Mouse (Mus musculus) midbrain, embryonic 10.5 days (tissue): Measurements from ENCODE around the gene Fen1. TPM values are rescaled to one million over a fixed set of nuclear protein-coding genes. Genes with fewer than 3 reads are reported as not detected.

Experiments used
- DNase-seq: peaks from one replicate; pipeline ENCODE4 v3.0.0-alpha.2; 2017; ENCODE audit warnings: low spot score
- H3K27ac ChIP-seq: fragments of 300-500 bp; sonication (generic); replicated peaks from 2 replicates; pipeline ENCODE4 v1.5.1; 2016; ENCODE audit warnings: mild to moderate bottlenecking
- H3K27me3 ChIP-seq: fragments of 300-500 bp; sonication (generic); 2 replicates; pipeline ENCODE4 v1.6.1; 2016; ENCODE audit warnings: low read depth, mild to moderate bottlenecking; ENCODE audit not compliant: poor library complexity, severe bottlenecking
- H3K36me3 ChIP-seq: fragments of 300-500 bp; sonication (generic); 2 replicates; pipeline ENCODE4 v1.6.1; 2016; ENCODE audit warnings: mild to moderate bottlenecking, moderate library complexity
- H3K4me1 ChIP-seq: fragments of 300-500 bp; sonication (generic); 2 replicates; pipeline ENCODE4 v1.6.1; 2016
- H3K4me3 ChIP-seq: fragments of 300-500 bp; sonication (generic); 2 replicates; pipeline ENCODE4 v1.5.1; 2016; ENCODE audit warnings: mild to moderate bottlenecking, moderate library complexity
- H3K9me3 ChIP-seq: fragments of 300-500 bp; sonication (generic); replicated peaks from 2 replicates; pipeline ENCODE4 v1.6.1; 2016; ENCODE audit warnings: mild to moderate bottlenecking
- WGBS: fragments of 180-500 bp; shearing (Covaris S2); methylation state at CpG from one replicate; pipeline ENCODE4 v1.1.7; 2016; 5-methylcytosine and 5-hydroxymethylcytosine counted together
- polyA plus RNA-seq: library from polyadenylated mRNA; unstranded; fragments of >200 nt; fragmentation: Nextera tagmentation; extraction: Ambion mirVana; gene quantifications from 2 replicates; pipeline ENCODE4 v1.2.1, GENCODE M21; 2016

Gene Fen1
- polyA plus RNA-seq, 1 experiment from 2014 or later, result 188 TPM

DNA sequence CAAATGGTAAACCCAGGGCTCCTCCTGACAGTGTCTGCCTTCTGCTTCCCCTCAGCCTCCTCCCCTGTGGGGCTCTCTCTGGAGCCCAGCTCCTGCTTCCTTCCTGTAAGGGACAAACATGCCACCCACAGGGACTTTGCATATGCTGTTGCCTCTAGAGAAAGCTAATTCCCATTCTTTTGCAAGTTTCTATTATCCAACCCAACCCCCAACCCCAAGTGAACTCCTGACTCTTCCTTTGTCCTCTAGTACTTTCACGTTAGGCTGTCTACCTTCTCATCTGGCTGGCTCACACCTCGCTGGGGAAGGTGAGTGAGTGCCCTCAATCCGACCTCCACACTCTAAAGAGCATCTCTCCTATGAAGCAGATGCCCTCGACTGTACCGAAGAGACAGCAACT, 27.9 kb upstream of the Fen1 start:
- no peaks in the 10 kb centered on the region for H3K9me3 ChIP-seq

DNA sequence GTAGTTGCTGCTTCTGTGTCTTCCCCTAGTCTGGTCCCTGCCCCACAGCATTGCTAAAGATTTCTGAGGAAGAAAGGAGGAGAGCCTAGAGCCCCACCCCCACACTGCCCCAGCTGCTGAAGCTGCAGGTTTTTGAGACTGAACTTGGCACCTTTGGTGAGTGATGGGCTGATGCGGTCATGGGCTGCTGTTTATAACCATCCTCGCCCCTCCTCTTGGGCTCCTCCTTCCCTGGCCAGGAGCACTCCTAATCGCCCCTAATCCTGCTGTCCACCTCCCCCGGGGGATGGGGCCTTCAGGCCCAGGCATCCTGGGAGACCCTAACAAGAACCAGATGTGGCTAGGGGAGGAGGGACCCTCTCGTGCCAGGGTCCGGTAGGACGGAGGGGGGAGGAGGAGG, 27.0 kb upstream of the Fen1 start:
- Histone ChIP-seq H3K27ac (peak overlapping the region; percentile 63), H3K27me3 (peaks cover 26% of the 10 kb centered on the region), H3K4me1 (peaks cover 40% of the 10 kb centered on the region), H3K4me3 (no peak overlapping the region), H3K36me3 (no peaks in the 10 kb centered on the region), H3K9me3 (no peaks in the 10 kb centered on the region)
- DNase-seq, result no peak
- WGBS, result 5% methylated on average over 7 of the region's 7 CpGs

More for the DNA sequence above, 27.9 kb upstream of the Fen1 start:
- peak overlapping the region; percentile 63; the same call in 1 of the 2 replicates for H3K27ac ChIP-seq
- H3K4me3 ChIP-seq, result no peak overlapping the region
- 10% methylated on average over 5 of the region's 5 CpGs for WGBS
- peaks cover 40% of the 10 kb centered on the region for H3K4me1 ChIP-seq
- H3K36me3 ChIP-seq, result no peaks in the 10 kb centered on the region
- H3K27me3 ChIP-seq, result peaks cover 26% of the 10 kb centered on the region
- DNase-seq, result no peak

DNA sequence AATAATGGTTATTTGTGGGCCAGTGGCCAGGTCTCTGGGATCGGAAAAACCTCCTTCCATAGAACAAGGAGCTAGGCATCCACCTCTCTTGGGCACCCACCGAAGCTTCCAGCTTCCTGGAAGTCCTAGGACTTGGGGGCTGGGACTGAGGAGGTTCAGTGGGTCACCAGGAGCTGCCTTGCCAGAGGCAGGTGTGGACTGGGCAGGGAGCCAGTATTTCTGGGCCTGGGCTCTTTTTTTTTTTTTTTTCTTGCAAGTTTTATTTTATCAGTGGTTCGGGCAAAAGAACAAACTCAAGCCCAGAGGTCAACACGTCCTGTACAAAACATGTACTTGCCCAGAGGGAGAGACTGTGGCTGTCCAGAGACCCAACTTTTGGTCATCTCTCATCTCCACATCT, 21.8 kb upstream of the Fen1 start:
- Histone ChIP-seq H3K9me3 (no peaks in the 10 kb centered on the region), H3K4me1 (peaks cover 52% of the 10 kb centered on the region), H3K4me3 (no peak overlapping the region), H3K36me3 (no peaks in the 10 kb centered on the region), H3K27ac (peak overlapping the region; percentile 89), H3K27me3 (peaks cover 8% of the 10 kb centered on the region; the same call in 1 of the 2 replicates)
- no peak for DNase-seq
- WGBS, result 94% methylated on average over 4 of the region's 4 CpGs

DNA sequence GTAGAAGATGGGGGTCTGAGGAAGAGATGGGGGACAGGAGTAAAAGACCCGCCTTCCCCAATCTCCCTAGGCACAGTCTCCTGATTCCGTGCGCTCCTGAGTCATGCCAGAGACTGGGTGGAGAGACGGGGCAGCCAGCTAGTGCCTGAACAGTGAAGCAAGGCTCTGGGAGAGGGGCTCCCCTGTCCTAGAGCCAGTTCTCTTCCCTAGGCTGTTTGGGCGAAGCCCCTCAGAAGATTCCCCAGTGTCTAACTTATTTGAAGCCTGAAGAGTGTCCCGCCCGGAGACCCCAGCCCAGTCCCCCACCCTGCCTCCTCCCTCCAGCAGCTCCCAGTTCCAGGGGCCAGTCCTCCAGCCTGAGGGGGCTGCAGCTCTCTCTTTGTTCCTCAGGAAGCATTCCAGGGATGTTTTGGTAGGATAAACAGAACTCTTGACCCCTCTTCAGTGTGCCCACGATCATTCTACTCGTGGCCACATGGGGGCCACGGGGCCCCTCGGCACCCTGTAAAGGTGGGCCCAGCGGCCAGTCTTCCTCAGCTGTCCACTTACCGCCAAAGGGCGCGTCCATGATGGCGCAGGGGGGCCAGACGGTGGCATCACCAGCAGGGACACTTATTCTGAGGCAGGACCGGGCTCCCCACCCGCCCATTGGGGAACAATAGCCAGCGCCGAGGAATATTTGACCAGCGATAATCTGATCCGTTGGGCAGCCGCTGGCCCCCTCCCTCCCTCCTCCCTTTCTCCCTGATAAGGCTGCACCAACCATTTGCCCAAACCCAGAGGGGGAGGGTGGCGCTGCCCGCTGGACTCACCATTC, 20.9 kb upstream of the Fen1 start:
- peak; percentile 54 for DNase-seq
- Histone ChIP-seq H3K4me1 (peaks cover 43% of the 10 kb centered on the region), H3K36me3 (no peaks in the 10 kb centered on the region), H3K4me3 (peak overlapping the region; percentile 44), H3K9me3 (no peaks in the 10 kb centered on the region), H3K27ac (peak overlapping the region; percentile 89), H3K27me3 (no peaks in the 10 kb centered on the region; the same call in 1 of the 2 replicates)
- 27% methylated on average over 26 of the region's 26 CpGs for WGBS

DNA sequence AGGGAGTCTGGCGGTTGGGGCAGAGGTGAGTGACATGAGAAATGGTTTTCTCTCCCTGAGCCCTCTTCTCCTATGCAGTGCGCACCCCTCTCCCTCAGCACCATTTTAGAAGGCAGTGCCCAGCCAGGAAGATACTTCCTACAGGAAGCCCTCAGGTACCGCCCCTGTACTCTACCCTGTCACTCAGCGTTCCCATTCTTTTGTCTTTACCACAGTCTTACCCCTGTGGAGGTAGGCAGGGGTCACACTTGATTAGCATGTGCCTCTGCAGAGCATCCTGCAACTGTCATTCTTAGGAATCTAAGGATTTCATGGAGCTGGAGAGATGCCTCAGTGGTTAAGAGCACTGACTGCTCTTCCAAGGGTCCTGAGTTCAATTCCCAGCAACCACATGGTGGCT, 19.6 kb upstream of the Fen1 start:
- no peak overlapping the region for H3K4me3 ChIP-seq
- no peak overlapping the region for H3K27ac ChIP-seq
- WGBS, result 80% methylated on average over 4 of the region's 4 CpGs
- no peaks in the 10 kb centered on the region for H3K27me3 ChIP-seq
- no peaks in the 10 kb centered on the region for H3K36me3 ChIP-seq
- H3K9me3 ChIP-seq, result no peaks in the 10 kb centered on the region
- H3K4me1 ChIP-seq, result peaks cover 40% of the 10 kb centered on the region
- no peak for DNase-seq

DNA sequence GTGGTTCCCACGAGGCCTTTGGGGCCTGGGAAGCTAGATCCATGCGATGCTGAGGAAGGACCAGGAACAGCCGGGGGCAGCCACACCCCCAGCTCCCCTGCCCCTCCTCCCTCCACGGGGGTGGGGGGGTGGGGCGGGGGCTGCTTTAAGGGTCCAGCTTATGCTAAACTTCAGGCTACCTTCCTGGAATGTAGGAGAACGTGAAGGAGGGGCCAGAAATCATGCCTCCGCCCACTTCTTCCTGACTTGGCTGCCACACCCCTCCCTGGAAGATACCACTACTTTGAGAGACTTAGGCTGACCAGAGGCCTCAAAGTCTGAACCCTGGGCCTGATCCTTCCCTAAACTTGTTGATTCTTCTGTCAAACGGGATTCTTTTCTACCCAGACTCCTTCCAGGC, 18.7 kb upstream of the Fen1 start:
- H3K4me3 ChIP-seq, result no peak overlapping the region
- H3K9me3 ChIP-seq, result no peaks in the 10 kb centered on the region
- H3K4me1 ChIP-seq, result peaks cover 39% of the 10 kb centered on the region
- H3K27me3 ChIP-seq, result no peaks in the 10 kb centered on the region
- DNase-seq, result no peak
- H3K36me3 ChIP-seq, result no peaks in the 10 kb centered on the region
- 47% methylated on average over 7 of the region's 8 CpGs for WGBS
- no peak overlapping the region; the same call in 1 of the 2 replicates for H3K27ac ChIP-seq

DNA sequence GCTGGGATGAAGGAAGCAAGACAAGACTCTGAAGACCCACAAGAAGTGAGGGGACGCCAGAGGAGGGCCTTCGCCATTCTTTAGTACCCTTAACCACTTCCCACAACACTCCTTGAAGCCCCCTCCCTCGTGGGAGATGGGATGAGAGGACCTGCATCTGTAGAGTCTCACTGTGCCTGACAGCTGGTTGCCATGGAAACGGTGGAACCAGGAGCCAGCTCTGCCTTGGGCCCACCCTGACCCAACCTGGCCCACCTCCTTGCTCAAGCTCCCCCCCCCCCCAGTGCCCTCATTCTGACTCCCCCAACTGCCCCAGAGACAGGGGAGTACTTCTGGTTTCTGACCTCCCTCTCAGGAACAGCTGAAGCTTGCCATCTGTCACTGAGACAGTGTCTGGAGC, 17.6 kb upstream of the Fen1 start:
- no peak overlapping the region for H3K27ac ChIP-seq
- WGBS, result 74% methylated on average over 4 of the region's 4 CpGs
- H3K4me3 ChIP-seq, result no peak overlapping the region
- H3K9me3 ChIP-seq, result no peaks in the 10 kb centered on the region
- no peaks in the 10 kb centered on the region for H3K36me3 ChIP-seq
- H3K27me3 ChIP-seq, result no peaks in the 10 kb centered on the region
- H3K4me1 ChIP-seq, result peaks cover 39% of the 10 kb centered on the region
- DNase-seq, result no peak

DNA sequence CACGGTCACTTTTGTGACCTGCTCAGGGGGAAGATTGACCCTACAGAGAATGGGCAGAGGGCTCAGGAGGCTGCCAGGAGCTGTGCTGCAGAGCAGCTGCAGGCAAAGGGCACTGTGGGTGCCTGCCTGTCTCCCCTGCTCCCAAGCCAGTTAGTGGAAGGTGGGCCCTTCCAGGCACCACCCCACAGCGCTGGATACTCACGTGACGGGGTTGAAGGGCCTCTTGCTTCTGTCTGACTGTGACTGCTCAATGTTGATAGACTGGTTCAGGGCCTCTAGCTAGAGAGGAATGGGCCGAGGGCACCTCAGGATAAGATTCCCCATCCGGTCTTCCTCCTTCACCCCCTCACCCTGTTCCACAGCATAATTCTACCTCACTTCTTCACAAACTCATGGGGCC, 15.6 kb upstream of the Fen1 start:
- H3K27ac ChIP-seq, result peak overlapping the region; percentile 49; the same call in 1 of the 2 replicates
- WGBS, result 82% methylated on average over 6 of the region's 6 CpGs
- H3K4me3 ChIP-seq, result no peak overlapping the region

DNA sequence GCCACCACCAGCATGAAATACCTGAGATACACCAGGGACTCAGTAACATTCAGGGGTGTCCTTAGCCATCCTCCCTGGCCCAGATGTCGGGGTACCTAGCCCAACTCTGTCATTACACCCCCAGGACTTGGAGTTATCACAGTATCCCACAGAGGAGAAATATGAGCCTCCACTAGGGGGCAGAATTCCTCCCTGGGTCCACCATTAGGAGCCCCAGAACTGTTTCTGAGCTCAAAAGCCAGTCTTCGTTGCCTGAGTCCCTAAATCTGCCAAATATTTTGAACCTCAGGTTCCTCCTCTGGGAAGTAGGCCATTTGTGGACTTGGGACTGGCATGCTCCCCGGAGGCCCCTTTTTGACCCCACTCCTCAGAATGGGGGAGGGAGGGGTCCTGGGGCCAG, 15.1 kb upstream of the Fen1 start:
- 0 out of 2 replicates have a peak overlapping the region, but pooled peaks have one; percentile 49 for H3K27ac ChIP-seq
- WGBS, result 58% methylated on average over 3 of the region's 3 CpGs
- peak; percentile 46 for DNase-seq

More for the DNA sequence above, 15.6 kb upstream of the Fen1 start:
- Histone ChIP-seq H3K36me3 (no peaks in the 10 kb centered on the region), H3K27me3 (no peaks in the 10 kb centered on the region), H3K4me1 (peaks cover 33% of the 10 kb centered on the region), H3K9me3 (no peaks in the 10 kb centered on the region)
- no peak for DNase-seq

DNA sequence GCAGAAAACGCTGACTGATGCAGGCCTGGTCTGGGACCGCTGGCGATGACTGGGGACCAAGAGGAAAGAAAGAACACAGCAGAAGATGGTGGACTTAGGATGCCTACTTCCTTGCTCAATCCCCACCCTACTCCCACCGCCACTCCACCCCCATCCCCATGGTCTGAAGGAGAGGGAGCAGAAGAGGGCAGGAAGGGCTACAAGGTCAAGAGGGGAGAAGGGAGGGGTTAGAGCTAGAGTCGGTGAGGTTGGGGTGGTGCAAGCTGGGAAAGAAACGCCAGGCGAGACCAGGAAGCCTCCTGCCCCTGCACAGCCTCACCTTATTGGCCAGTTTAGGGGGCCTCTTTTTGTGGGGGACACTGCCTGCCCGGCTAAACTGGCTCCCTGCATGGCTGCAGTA, 12.1 kb upstream of the Fen1 start:
- DNase-seq, result no peak
- Histone ChIP-seq H3K36me3 (peaks cover 27% of the 10 kb centered on the region), H3K9me3 (no peaks in the 10 kb centered on the region), H3K4me1 (peaks cover 9% of the 10 kb centered on the region), H3K4me3 (no peak overlapping the region), H3K27me3 (no peaks in the 10 kb centered on the region), H3K27ac (no peak overlapping the region)
- 80% methylated on average over 8 of the region's 8 CpGs for WGBS

More for the DNA sequence above, 15.1 kb upstream of the Fen1 start:
- Histone ChIP-seq H3K4me1 (peaks cover 28% of the 10 kb centered on the region), H3K36me3 (no peaks in the 10 kb centered on the region), H3K9me3 (no peaks in the 10 kb centered on the region), H3K4me3 (no peak overlapping the region), H3K27me3 (no peaks in the 10 kb centered on the region)

DNA sequence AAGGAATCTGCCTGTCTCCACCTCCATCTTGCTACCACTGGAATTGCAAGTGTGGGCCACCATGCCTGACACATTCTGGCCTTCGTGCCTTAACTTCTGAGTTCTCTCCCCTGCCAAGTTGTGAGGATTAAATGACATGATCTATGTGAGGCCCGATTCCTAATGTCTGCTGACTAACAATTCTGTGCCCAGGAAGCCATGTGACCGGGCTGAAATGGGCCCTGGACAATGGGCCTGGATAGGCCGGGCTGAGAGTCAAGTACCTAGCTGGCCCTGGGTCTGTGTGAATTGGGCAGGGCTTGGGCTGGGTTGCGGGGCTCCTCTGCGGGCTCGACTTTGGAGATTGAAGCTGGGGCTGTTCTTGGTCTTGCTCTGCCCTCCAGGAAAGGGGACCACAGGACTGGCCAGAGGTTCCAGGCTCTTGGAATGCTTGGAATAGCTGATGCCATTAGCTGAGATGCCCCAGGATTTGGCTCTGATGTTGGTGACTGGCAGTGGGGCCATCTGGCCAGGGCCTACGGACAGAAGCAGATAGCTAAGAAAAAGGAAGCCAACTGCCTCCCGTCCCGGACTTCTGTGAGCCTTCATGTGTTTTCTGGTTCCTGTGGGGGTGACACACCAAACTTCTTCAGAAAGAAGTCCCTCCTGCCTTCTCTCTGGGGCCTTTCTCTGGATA, 10.0 kb upstream of the Fen1 start:
- Histone ChIP-seq H3K4me1 (peaks cover 5% of the 10 kb centered on the region; the same call in 1 of the 2 replicates), H3K4me3 (no peak overlapping the region), H3K36me3 (peaks cover 48% of the 10 kb centered on the region), H3K27me3 (no peaks in the 10 kb centered on the region), H3K27ac (no peak overlapping the region), H3K9me3 (no peaks in the 10 kb centered on the region)
- WGBS, result 96% methylated on average over 10 of the region's 10 CpGs
- DNase-seq, result no peak

DNA sequence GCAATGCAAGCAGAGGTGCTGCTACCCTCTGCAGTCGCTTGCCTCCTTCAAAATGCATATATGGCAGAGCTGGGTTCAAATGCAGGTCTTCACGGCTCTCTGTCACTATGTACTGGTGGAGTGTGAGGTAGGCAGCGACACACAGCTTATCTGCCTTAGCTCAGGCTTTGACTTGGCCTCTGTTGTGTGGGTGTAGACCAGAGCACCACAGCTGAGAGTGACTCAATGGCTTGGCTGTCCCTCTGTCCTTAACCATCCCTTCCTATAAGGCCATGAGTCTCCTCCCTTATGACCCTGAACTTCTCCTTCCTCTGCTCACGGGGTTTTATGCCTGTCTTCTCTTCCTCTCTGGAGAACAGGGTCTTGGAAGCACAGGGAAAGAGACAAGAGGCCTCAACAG, 6.9 kb upstream of the Fen1 start:
- H3K9me3 ChIP-seq, result no peaks in the 10 kb centered on the region
- peaks cover 79% of the 10 kb centered on the region for H3K36me3 ChIP-seq
- no peak for DNase-seq
- H3K27ac ChIP-seq, result no peak overlapping the region
- H3K4me1 ChIP-seq, result no peaks in the 10 kb centered on the region
- H3K4me3 ChIP-seq, result no peak overlapping the region
- H3K27me3 ChIP-seq, result no peaks in the 10 kb centered on the region
- 88% methylated on average over 4 of the region's 4 CpGs for WGBS

DNA sequence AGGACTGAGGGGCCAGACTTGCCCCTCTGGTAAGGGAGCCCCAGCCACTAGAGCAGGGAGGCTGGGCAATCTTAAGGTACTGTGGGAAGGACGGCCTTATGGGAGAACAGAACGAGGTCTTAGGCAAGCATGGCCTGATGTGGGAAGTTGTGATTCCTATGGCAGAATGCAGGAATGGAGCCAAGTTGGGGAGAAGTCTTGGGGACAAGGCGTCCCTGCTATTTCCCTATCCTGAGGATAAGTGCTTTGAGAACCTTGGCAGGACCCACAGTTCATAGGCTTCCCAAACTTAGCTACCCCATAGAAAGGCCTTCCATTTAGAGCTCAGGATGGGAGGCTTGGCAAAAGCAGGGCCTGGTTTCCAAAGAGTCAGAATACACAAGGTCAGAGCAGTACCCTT, 4.9 kb upstream of the Fen1 start:
- Histone ChIP-seq H3K9me3 (no peaks in the 10 kb centered on the region), H3K36me3 (peaks cover 81% of the 10 kb centered on the region), H3K4me1 (peaks cover 10% of the 10 kb centered on the region), H3K4me3 (no peak overlapping the region), H3K27ac (no peak overlapping the region), H3K27me3 (no peaks in the 10 kb centered on the region)
- whole genome bisulfite sequencing, result 87% methylated on average over 3 of the region's 3 CpGs
- no peak for DNase-seq
